Mouse (Mus musculus) kidney, adult 2 months (tissue): Measurements from ENCODE around the gene Zbtb9.

Source experiments
- CTCF ChIP-seq: fragments of 200-500 bp; conservative IDR thresholded peaks from 2 replicates; pipeline ENCODE4 v1.5.1; 2011; ENCODE audit warnings: low read depth, mild to moderate bottlenecking, control low read depth, low read length, moderate library complexity, mixed read lengths; ENCODE audit not compliant: insufficient read depth, insufficient read length
- POLR2A ChIP-seq: fragments of 200-500 bp; IDR thresholded peaks from one replicate; pipeline ENCODE4 v1.6.1; 2011; ENCODE audit warnings: low read depth, low read length, control low read depth

DNA sequence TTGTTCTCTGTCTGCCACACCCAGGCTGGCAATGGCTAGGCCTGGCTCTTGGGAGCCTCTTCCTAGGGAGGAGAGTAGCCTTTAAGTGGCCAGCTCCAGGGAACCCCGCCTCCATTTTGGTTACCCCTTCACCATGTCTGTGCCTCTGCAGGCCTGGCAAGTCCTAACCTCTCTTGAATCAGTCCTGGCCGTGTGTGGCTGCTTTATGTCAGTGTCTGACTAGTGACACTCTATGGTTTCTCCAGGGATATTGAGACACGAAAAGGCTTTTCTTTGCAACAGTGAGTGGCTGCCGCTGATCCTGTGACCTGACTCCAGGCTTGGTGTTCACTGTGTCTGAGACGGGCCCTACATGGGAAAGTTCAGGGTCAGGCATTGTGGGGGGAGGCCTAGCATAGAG lies 77.9 kb downstream of the Zbtb9 start:
- TF ChIP-seq CTCF (no peak), POLR2A (no peak)
